Mouse (Mus musculus) hindbrain, embryonic 16.5 days (tissue): ENCODE measurements at regions not wholly inside any gene's neighbourhood (a gene's known extent, or its start where the extent isn't known, plus 50 kb on each side); places are given as distances from the start of the nearest gene placed in this dataset.
"Not testable (repeated sequence)": the region's sequence is repeated elsewhere in the genome, so short reads cannot be mapped to it uniquely, and the experiment has no call there.

Experiments
- ATAC-seq: fragments of 200-750 bp; cut with Nextera tagmentation; 2 replicates; pipeline ENCODE4 v1.8.0; 2017; ENCODE audit warnings: moderate TSS enrichment, moderate library complexity
- H3K27ac ChIP-seq: fragments of 300-500 bp; sonication (generic); 2 replicates; pipeline ENCODE4 v1.5.1; 2014; ENCODE audit warnings: low read depth, mild to moderate bottlenecking, control low read depth, low read length, moderate library complexity
- H3K27me3 ChIP-seq: fragments of 300-500 bp; sonication (generic); replicated peaks from 2 replicates; pipeline ENCODE4 v1.6.1; 2014; ENCODE audit warnings: low read length; ENCODE audit not compliant: control insufficient read depth, insufficient read depth
- H3K36me3 ChIP-seq: fragments of 300-500 bp; sonication (generic); 2 replicates; pipeline ENCODE4 v1.6.1; 2014; ENCODE audit warnings: mild to moderate bottlenecking, low read length, moderate library complexity, mixed read lengths; ENCODE audit not compliant: control insufficient read depth, insufficient read depth
- H3K4me1 ChIP-seq: fragments of 300-500 bp; sonication (generic); 2 replicates; pipeline ENCODE4 v1.6.1; 2014; ENCODE audit warnings: low read depth, low read length; ENCODE audit not compliant: control insufficient read depth, insufficient read depth
- H3K4me2 ChIP-seq: fragments of 300-500 bp; sonication (generic); 2 replicates; pipeline ENCODE4 v1.6.1; 2014; ENCODE audit warnings: mild to moderate bottlenecking, low read length, control low read depth, moderate library complexity
- H3K4me3 ChIP-seq: fragments of 300-500 bp; sonication (generic); 2 replicates; pipeline ENCODE4 v1.5.1; 2014; ENCODE audit warnings: mild to moderate bottlenecking, low read length, control low read depth, moderate library complexity
- H3K9ac ChIP-seq: fragments of 300-500 bp; sonication (generic); 2 replicates; pipeline ENCODE4 v1.6.1; 2014; ENCODE audit warnings: low read depth, mild to moderate bottlenecking, control low read depth, low read length, moderate library complexity
- H3K9me3 ChIP-seq: fragments of 300-500 bp; sonication (generic); 2 replicates; pipeline ENCODE4 v1.6.1; 2014; ENCODE audit warnings: mild to moderate bottlenecking, low read length, moderate library complexity; ENCODE audit not compliant: control insufficient read depth
- WGBS: fragments of 180-500 bp; shearing (Covaris S2); extraction: QIAGEN DNeasy Blood & Tissue Kit; methylation state at CpG from one replicate; pipeline ENCODE4 v1.1.7; 2014; 5-methylcytosine and 5-hydroxymethylcytosine counted together

- no peak overlapping the region for H3K27ac ChIP-seq
- H3K9me3 ChIP-seq = no peaks in the 10 kb centered on the region
- no peak overlapping the region for H3K9ac ChIP-seq
- no peaks in the 10 kb centered on the region for H3K36me3 ChIP-seq
- H3K27me3 ChIP-seq = no peaks in the 10 kb centered on the region
- no peak for ATAC-seq
- H3K4me2 ChIP-seq = no peak overlapping the region
- no peak overlapping the region for H3K4me3 ChIP-seq
- 72% methylated on average over 3 of the region's 3 CpGs for WGBS
- H3K4me1 ChIP-seq = no peaks in the 10 kb centered on the region
Observed at GRCm38 (mm10) chr14:58282264-58282663, 211.9 kb downstream of the Fgf9 start.

GRCm38 (mm10) chr14:58274440-58274839, 204.1 kb downstream of the Fgf9 start:
- H3K4me2 ChIP-seq, H3K9ac ChIP-seq, H3K36me3 ChIP-seq, ATAC-seq, H3K27me3 ChIP-seq, H3K9me3 ChIP-seq, H3K27ac ChIP-seq, H3K4me3 ChIP-seq, H3K4me1 ChIP-seq: not testable (repeated sequence)
- WGBS = 71% methylated on average over 2 of the region's 2 CpGs

- no peak for ATAC-seq
- Histone ChIP-seq H3K4me1 (no peaks in the 10 kb centered on the region), H3K36me3 (no peaks in the 10 kb centered on the region), H3K27me3 (no peaks in the 10 kb centered on the region), H3K9me3 (no peaks in the 10 kb centered on the region), H3K4me3 (no peak overlapping the region), H3K27ac (no peak overlapping the region), H3K9ac (no peak overlapping the region), H3K4me2 (no peak overlapping the region)
- WGBS = 83% methylated on average over 10 of the region's 10 CpGs
Observed at GRCm38 (mm10) chr14:58273693-58274419, 203.5 kb downstream of the Fgf9 start.

- Histone ChIP-seq H3K27me3 (no peaks in the 10 kb centered on the region), H3K4me1 (no peaks in the 10 kb centered on the region), H3K4me2 (no peak overlapping the region), H3K4me3 (no peak overlapping the region), H3K36me3 (no peaks in the 10 kb centered on the region), H3K27ac (no peak overlapping the region), H3K9me3 (no peaks in the 10 kb centered on the region), H3K9ac (no peak overlapping the region)
- ATAC-seq = no peak
- WGBS = 51% methylated on average over 7 of the region's 7 CpGs
Observed at GRCm38 (mm10) chr14:58265373-58265772, 195.0 kb downstream of the Fgf9 start.

GRCm38 (mm10) chr14:58264401-58264800, 194.1 kb downstream of the Fgf9 start:
- 79% methylated on average over 7 of the region's 7 CpGs for WGBS
- H3K4me1 ChIP-seq = no peaks in the 10 kb centered on the region
- H3K4me3 ChIP-seq = no peak overlapping the region
- no peak overlapping the region for H3K27ac ChIP-seq
- no peak overlapping the region for H3K4me2 ChIP-seq
- no peaks in the 10 kb centered on the region for H3K9me3 ChIP-seq
- H3K9ac ChIP-seq = no peak overlapping the region
- no peak for ATAC-seq
- H3K36me3 ChIP-seq = no peaks in the 10 kb centered on the region
- H3K27me3 ChIP-seq = no peaks in the 10 kb centered on the region

- H3K36me3 ChIP-seq = no peaks in the 10 kb centered on the region
- H3K4me1 ChIP-seq = peaks cover 4% of the 10 kb centered on the region
- no peak overlapping the region for H3K4me3 ChIP-seq
- no peak overlapping the region for H3K27ac ChIP-seq
- 57% methylated on average over 3 of the region's 3 CpGs for WGBS
- no peaks in the 10 kb centered on the region for H3K27me3 ChIP-seq
- no peak overlapping the region for H3K9ac ChIP-seq
- peak; percentile 70; the same call in 1 of the 2 replicates for ATAC-seq
- H3K9me3 ChIP-seq = no peaks in the 10 kb centered on the region
- no peak overlapping the region for H3K4me2 ChIP-seq
Observed at GRCm38 (mm10) chr14:58253369-58253968, 183.1 kb downstream of the Fgf9 start.

- H3K36me3 ChIP-seq = no peaks in the 10 kb centered on the region
- H3K4me3 ChIP-seq = no peak overlapping the region
- H3K27me3 ChIP-seq = no peaks in the 10 kb centered on the region
- H3K4me2 ChIP-seq = no peak overlapping the region
- WGBS = 97% methylated on average over 1 of the region's 1 CpGs
- H3K4me1 ChIP-seq = no peaks in the 10 kb centered on the region
- no peak overlapping the region for H3K9ac ChIP-seq
- H3K9me3 ChIP-seq = no peaks in the 10 kb centered on the region
- ATAC-seq = no peak
- no peak overlapping the region for H3K27ac ChIP-seq
Observed at GRCm38 (mm10) chr14:58225869-58226268, 155.5 kb downstream of the Fgf9 start.

- no peaks in the 10 kb centered on the region for H3K4me1 ChIP-seq
- H3K27me3 ChIP-seq = no peaks in the 10 kb centered on the region
- H3K27ac ChIP-seq = no peak overlapping the region
- 80% methylated on average over 3 of the region's 3 CpGs for WGBS
- no peak overlapping the region for H3K4me2 ChIP-seq
- no peak overlapping the region for H3K4me3 ChIP-seq
- H3K9me3 ChIP-seq = no peaks in the 10 kb centered on the region
- H3K9ac ChIP-seq = no peak overlapping the region
- no peak for ATAC-seq
- H3K36me3 ChIP-seq = no peaks in the 10 kb centered on the region
Observed at GRCm38 (mm10) chr14:58224419-58224818, 154.1 kb downstream of the Fgf9 start.

GRCm38 (mm10) chr14:58208401-58208800, 138.1 kb downstream of the Fgf9 start:
- Histone ChIP-seq H3K9ac (no peak overlapping the region), H3K9me3 (no peaks in the 10 kb centered on the region), H3K4me2 (no peak overlapping the region), H3K27ac (no peak overlapping the region), H3K4me1 (no peaks in the 10 kb centered on the region), H3K36me3 (no peaks in the 10 kb centered on the region), H3K27me3 (no peaks in the 10 kb centered on the region), H3K4me3 (no peak overlapping the region)
- 94% methylated on average over 1 of the region's 1 CpGs for WGBS
- no peak for ATAC-seq
